In genomic region chr13:104032620-104033133, GRCm38 (mm10) we compare ENCODE assay signal across 9 mouse cellular contexts.
DNase-seq lines count a peak whose midpoint lies in the region; ATAC-seq and TF ChIP-seq lines count a peak whose summit lies in the region.
"Had no signal": no experiment of that assay in that cellular context is flagged by ENCODE, and none has a peak within 500 bp of the region (broad histone marks: within the 10 kb centered on the region; RNA-seq: fewer than 3 reads in every experiment).

No protein-coding gene starts in this region.

- TF ChIP-seq CTCF in left cerebral cortex, adult 2 months (IDR thresholded peaks at IDR 0.05): no peak

- H3K79me2 ChIP-seq in macrophage (ENCODE audit: inconsistent target): no peaks in the 10 kb centered on the region

- peak overlapping the region; percentile 50 for H3K27ac ChIP-seq in left cerebral cortex, adult 2 months
- peak overlapping the region; percentile 59 for H3K27ac ChIP-seq in macrophage
- H3K27ac ChIP-seq: midbrain, embryonic 10.5 days had no signal

- no peak for ATAC-seq in CD4-positive, CD25-positive, alpha-beta regulatory T cell, adult 4 months

- H3K4me3 ChIP-seq in left cerebral cortex, adult 2 months: no peak overlapping the region
- no peak overlapping the region for H3K4me3 ChIP-seq in macrophage (ENCODE audit: inconsistent target)
- H3K4me3 ChIP-seq: midbrain, embryonic 10.5 days had no signal

- H3K36me3 ChIP-seq in macrophage (ENCODE audit: inconsistent target): peaks cover 16% of the 10 kb centered on the region; the same call in 1 of the 2 replicates

- peak in 1 of 2 experiments; percentile 27 for DNase-seq in left cerebral cortex, adult 2 months (ENCODE audit: extremely low spot score in 1 of 2, low spot score in 2 of 2)
- DNase-seq in left cerebral cortex, adult 8-10 months (ENCODE audit: low spot score in 2 of 2): no peak
- peak; percentile 52 for DNase-seq in brain, adult 2 months (ENCODE audit: low read depth, low spot score)
- peak; percentile 34 to 52 for DNase-seq in heart, postnatal 14 days
- DNase-seq in spleen, adult 12 weeks (ENCODE audit: low spot score): no peak
- no peak for DNase-seq in natural killer cell, adult 2 months (ENCODE audit: low spot score in 2 of 2)

- 4% methylated on average over 3 of the region's 3 CpGs for WGBS in macrophage (ENCODE audit: missing documents)

- intact Hi-C loops in left cerebral cortex, adult 2 months (cut with DNase I): loop anchor here (10.0 kb wide), 1 partner anchor 108 kb away; the partner anchor contains the start of gene Erbin
- intact Hi-C loops in heart, postnatal 14 days (cut with DNase I): no loop called here

Comparison
In these comparisons a context has a peak if more than half of its experiments do, and no peak if none do; other contexts are left out.
1. DNase-seq: peak in brain, adult 2 months (single experiment) and heart, postnatal 14 days (2 of 2); none in left cerebral cortex, adult 8-10 months (0 of 2), spleen, adult 12 weeks (single experiment) and natural killer cell, adult 2 months (0 of 2).